Mouse (Mus musculus) liver, adult 2 months (tissue): ENCODE measurements around the gene Scarb1. TPM values are rescaled to one million over a fixed set of nuclear protein-coding genes. Genes with fewer than 3 reads are reported as not detected.

Experiments
- DNase-seq: peaks from one replicate; pipeline ENCODE4 v3.0.0-alpha.2; 2011; ENCODE audit warnings: low read depth, low spot score; ENCODE audit errors: extremely low read depth
- H3K27ac ChIP-seq: fragments of 200-500 bp; replicated peaks from 2 replicates; pipeline ENCODE4 v1.5.1; 2012; ENCODE audit warnings: low read depth, mild to moderate bottlenecking, control low read depth, inconsistent platforms, low read length; ENCODE audit not compliant: insufficient read depth
- H3K27me3 ChIP-seq: fragments of 200-500 bp; 2 replicates; pipeline ENCODE4 v1.6.1; 2012; ENCODE audit warnings: mild to moderate bottlenecking, moderate library complexity, low read length, inconsistent platforms; ENCODE audit not compliant: control insufficient read depth, insufficient read depth
- H3K36me3 ChIP-seq: fragments of 200-500 bp; 2 replicates; pipeline ENCODE4 v1.6.1; 2012; ENCODE audit warnings: low read length, inconsistent platforms; ENCODE audit not compliant: control insufficient read depth, insufficient read depth
- H3K4me1 ChIP-seq: fragments of 200-500 bp; 2 replicates; pipeline ENCODE4 v1.6.1; 2011; ENCODE audit warnings: low read length; ENCODE audit not compliant: control insufficient read depth, insufficient read depth
- H3K4me3 ChIP-seq: fragments of 200-500 bp; 2 replicates; pipeline ENCODE4 v1.5.1; 2011; ENCODE audit warnings: low read depth, mild to moderate bottlenecking, control low read depth, low read length, moderate library complexity; ENCODE audit not compliant: insufficient read depth
- H3K79me2 ChIP-seq: fragments of 200-500 bp; 2 replicates; pipeline ENCODE4 v1.6.1; 2012; ENCODE audit warnings: inconsistent platforms, mild to moderate bottlenecking, low read length, moderate library complexity; ENCODE audit not compliant: control insufficient read depth, insufficient read depth
- H3K9ac ChIP-seq: fragments of 200-500 bp; 2 replicates; pipeline ENCODE4 v1.6.1; 2012; ENCODE audit warnings: low read depth, mild to moderate bottlenecking, control low read depth, inconsistent platforms, low read length
- CTCF ChIP-seq: fragments of 200-500 bp; IDR thresholded peaks from 2 replicates; pipeline ENCODE4 v1.5.1; 2011; ENCODE audit warnings: low read depth, low read length, control low read depth
- POLR2A ChIP-seq: fragments of 200-500 bp; IDR thresholded peaks from 2 replicates; pipeline ENCODE4 v1.6.1; 2011; ENCODE audit warnings: low read length, control low read depth; ENCODE audit not compliant: insufficient read depth; ENCODE audit errors: extremely low read depth
- WGBS: fragments of 180-500 bp; shearing (Covaris S2); methylation state at CpG from one replicate; pipeline ENCODE4 v1.1.7; 2018; 5-methylcytosine and 5-hydroxymethylcytosine counted together
- polyA plus RNA-seq: library from polyadenylated mRNA; depleted of rRNA; stranded (reverse); fragments of >200 nt; gene quantifications from 2 replicates; pipeline ENCODE4 v1.2.3, GENCODE M21; 2012
- total RNA-seq: library from RNA; depleted of rRNA; stranded (reverse); fragments of >200 nt; gene quantifications from 2 replicates; pipeline ENCODE4 v1.2.3, GENCODE M21; 2014

The Scarb1 gene
- total and polyA plus RNA-seq, 2 experiments = 72.4 to 189 TPM

GRCm38 (mm10) chr5:125341459-125342090, 681 bp upstream of the Scarb1 start:
- no peak overlapping the region for H3K27ac ChIP-seq
- WGBS = 52% methylated on average over 14 of the region's 14 CpGs

GRCm38 (mm10) chr5:125339851-125340531, 903 bp downstream of the Scarb1 start:
- peak overlapping the region; percentile 98 for H3K9ac ChIP-seq
- H3K79me2 ChIP-seq = peaks cover 30% of the 10 kb centered on the region; the same call in 1 of the 2 replicates
- peaks cover 20% of the 10 kb centered on the region for H3K4me1 ChIP-seq
- no peaks in the 10 kb centered on the region for H3K27me3 ChIP-seq
- TF ChIP-seq CTCF = no peak
- TF ChIP-seq POLR2A = no peak
- no peaks in the 10 kb centered on the region for H3K36me3 ChIP-seq
- peak; percentile 52 for DNase-seq
- peak overlapping the region; percentile 93 for H3K4me3 ChIP-seq
- WGBS = 1% methylated on average over 25 of the region's 25 CpGs
- peak overlapping the region; percentile 71 for H3K27ac ChIP-seq

More at GRCm38 (mm10) chr5:125341459-125342090, 681 bp upstream of the Scarb1 start:
- Histone ChIP-seq H3K4me1 (peaks cover 19% of the 10 kb centered on the region), H3K79me2 (peaks cover 20% of the 10 kb centered on the region; the same call in 1 of the 2 replicates), H3K9ac (0 out of 2 replicates have a peak overlapping the region, but pooled peaks have one; percentile 36), H3K4me3 (peak overlapping the region; percentile 93; the same call in 1 of the 2 replicates), H3K27me3 (no peaks in the 10 kb centered on the region), H3K36me3 (no peaks in the 10 kb centered on the region)
- DNase-seq = no peak
- TF ChIP-seq POLR2A (no peak), CTCF (no peak)

GRCm38 (mm10) chr5:125339108-125339751, 1.7 kb downstream of the Scarb1 start:
- H3K4me1 ChIP-seq = peaks cover 26% of the 10 kb centered on the region
- H3K27ac ChIP-seq = peak overlapping the region; percentile 71
- TF ChIP-seq POLR2A (no peak), CTCF (no peak)
- H3K27me3 ChIP-seq = no peaks in the 10 kb centered on the region
- DNase-seq = peak; percentile 53
- peak overlapping the region; percentile 93 for H3K4me3 ChIP-seq
- H3K36me3 ChIP-seq = no peaks in the 10 kb centered on the region
- peaks cover 37% of the 10 kb centered on the region for H3K79me2 ChIP-seq
- peak overlapping the region; percentile 98 for H3K9ac ChIP-seq
- WGBS = 6% methylated on average over 18 of the region's 18 CpGs

GRCm38 (mm10) chr5:125337526-125337925, 3.4 kb downstream of the Scarb1 start:
- Histone ChIP-seq H3K27ac (peak overlapping the region; percentile 87), H3K36me3 (no peaks in the 10 kb centered on the region), H3K9ac (peak overlapping the region; percentile 53), H3K79me2 (peaks cover 46% of the 10 kb centered on the region), H3K4me1 (peaks cover 39% of the 10 kb centered on the region), H3K4me3 (no peak overlapping the region), H3K27me3 (no peaks in the 10 kb centered on the region)
- TF ChIP-seq POLR2A = no peak
- peak; percentile 80 for DNase-seq
- 21% methylated on average over 7 of the region's 7 CpGs for WGBS

- peaks cover 44% of the 10 kb centered on the region for H3K4me1 ChIP-seq
- no peaks in the 10 kb centered on the region for H3K27me3 ChIP-seq
- peak overlapping the region; percentile 53 for H3K9ac ChIP-seq
- no peak for TF ChIP-seq POLR2A
- TF ChIP-seq CTCF = no peak
- no peaks in the 10 kb centered on the region for H3K36me3 ChIP-seq
- DNase-seq = peak; percentile 90
- 15% methylated on average over 9 of the region's 9 CpGs for WGBS
- peak overlapping the region; percentile 87 for H3K27ac ChIP-seq
- no peak overlapping the region for H3K4me3 ChIP-seq
- peaks cover 46% of the 10 kb centered on the region for H3K79me2 ChIP-seq
Observed at GRCm38 (mm10) chr5:125337012-125337411, 3.9 kb downstream of the Scarb1 start.

GRCm38 (mm10) chr5:125333009-125333408, 7.9 kb downstream of the Scarb1 start:
- no peaks in the 10 kb centered on the region for H3K36me3 ChIP-seq
- no peaks in the 10 kb centered on the region for H3K27me3 ChIP-seq
- H3K79me2 ChIP-seq = peaks cover 36% of the 10 kb centered on the region
- no peak overlapping the region for H3K4me3 ChIP-seq
- H3K9ac ChIP-seq = peak overlapping the region; percentile 12; the same call in 1 of the 2 replicates
- TF ChIP-seq POLR2A (no peak), CTCF (no peak)
- 55% methylated on average over 6 of the region's 6 CpGs for WGBS
- peaks cover 66% of the 10 kb centered on the region for H3K4me1 ChIP-seq
- DNase-seq = no peak
- peak overlapping the region; percentile 98 for H3K27ac ChIP-seq
